Mouse (Mus musculus): Measurements from ENCODE around the gene Stard10.

- TF ChIP-seq CTCF (IDR thresholded peaks at IDR 0.05; ENCODE audit: insufficient read depth, low read depth, low read length) (no peak), POLR2A (IDR thresholded peaks at IDR 0.05; ENCODE audit: insufficient read depth, low read depth, low read length) (no peak)
Observed at GRCm38 (mm10) chr7:101284504-101284903, 32.4 kb upstream of the Stard10 start.

Data from olfactory bulb, adult 2 months (tissue).